Mouse (Mus musculus) liver, embryonic 16.5 days (tissue): ENCODE data around the gene Figla. TPM values are rescaled to one million over a fixed set of nuclear protein-coding genes. Genes with fewer than 3 reads are reported as not detected.
A peak's percentile ranks its signal among the peaks of the same experiment; 100 is the strongest.

ENCODE experiments used
- ATAC-seq: fragments of 200-750 bp; cut with Nextera tagmentation; 2 replicates; pipeline ENCODE4 v1.8.0; 2017; ENCODE audit warnings: low read depth, mild to moderate bottlenecking, moderate number of reproducible peaks, moderate library complexity
- H3K27ac ChIP-seq: fragments of 300-500 bp; sonication (generic); 2 replicates; pipeline ENCODE4 v1.5.1; 2014; ENCODE audit warnings: mild to moderate bottlenecking, low read length
- H3K27me3 ChIP-seq: fragments of 300-500 bp; sonication (generic); 2 replicates; pipeline ENCODE4 v1.6.1; 2014; ENCODE audit warnings: low read depth, low read length, mixed read lengths; ENCODE audit not compliant: control insufficient read depth, insufficient read depth
- H3K36me3 ChIP-seq: fragments of 300-500 bp; sonication (generic); 2 replicates; pipeline ENCODE4 v1.6.1; 2014; ENCODE audit warnings: mild to moderate bottlenecking; ENCODE audit not compliant: control insufficient read depth, insufficient read depth
- H3K4me1 ChIP-seq: fragments of 300-500 bp; sonication (generic); 2 replicates; pipeline ENCODE4 v1.6.1; 2014; ENCODE audit warnings: low read depth, low read length, mixed read lengths; ENCODE audit not compliant: control insufficient read depth
- H3K4me2 ChIP-seq: fragments of 300-500 bp; sonication (generic); 2 replicates; pipeline ENCODE4 v1.6.1; 2014; ENCODE audit warnings: low read depth, low read length, mixed read lengths
- H3K4me3 ChIP-seq: fragments of 300-500 bp; sonication (generic); 2 replicates; pipeline ENCODE4 v1.5.1; 2014; ENCODE audit warnings: low read depth, mild to moderate bottlenecking, low read length
- H3K9ac ChIP-seq: fragments of 300-500 bp; sonication (generic); 2 replicates; pipeline ENCODE4 v1.6.1; 2014; ENCODE audit warnings: low read depth, low read length
- H3K9me3 ChIP-seq: fragments of 300-500 bp; sonication (generic); replicated peaks from 2 replicates; pipeline ENCODE4 v1.6.1; 2016; ENCODE audit warnings: low read length; ENCODE audit not compliant: control insufficient read depth
- WGBS: fragments of 180-500 bp; shearing (Covaris S2); extraction: QIAGEN DNeasy Blood & Tissue Kit; methylation state at CpG from one replicate; pipeline ENCODE4 v1.1.7; 2014; ENCODE audit not compliant: insufficient replicate concordance; 5-methylcytosine and 5-hydroxymethylcytosine counted together
- polyA plus RNA-seq: library from polyadenylated mRNA; unstranded; fragments of >200 nt; fragmentation: Nextera tagmentation; extraction: Ambion mirVana; gene quantifications from 2 replicates; pipeline ENCODE4 v1.2.1, GENCODE M21; 2015

Gene Figla
- polyA plus RNA-seq, 1 experiment from 2014 or later = not detected

GRCm38 (mm10) chr6:86038901-86039300, 22.9 kb downstream of the Figla start:
- H3K4me3 ChIP-seq = no peak overlapping the region
- ATAC-seq = no peak
- 40% methylated on average over 2 of the region's 2 CpGs for WGBS
- no peaks in the 10 kb centered on the region for H3K4me1 ChIP-seq
- no peaks in the 10 kb centered on the region for H3K36me3 ChIP-seq
- H3K9me3 ChIP-seq = no peaks in the 10 kb centered on the region
- H3K4me2 ChIP-seq = no peak overlapping the region
- no peaks in the 10 kb centered on the region for H3K27me3 ChIP-seq
- no peak overlapping the region for H3K9ac ChIP-seq
- no peak overlapping the region for H3K27ac ChIP-seq

- no peak overlapping the region for H3K4me2 ChIP-seq
- H3K9me3 ChIP-seq = no peaks in the 10 kb centered on the region
- 81% methylated on average over 1 of the region's 1 CpGs for WGBS
- no peaks in the 10 kb centered on the region for H3K36me3 ChIP-seq
- no peak overlapping the region for H3K4me3 ChIP-seq
- no peaks in the 10 kb centered on the region for H3K4me1 ChIP-seq
- no peak overlapping the region for H3K27ac ChIP-seq
- no peak for ATAC-seq
- no peaks in the 10 kb centered on the region for H3K27me3 ChIP-seq
- no peak overlapping the region for H3K9ac ChIP-seq
Observed at GRCm38 (mm10) chr6:86040140-86040539, 24.2 kb downstream of the Figla start.

- H3K9me3 ChIP-seq = no peaks in the 10 kb centered on the region
- no peak overlapping the region for H3K4me3 ChIP-seq
- H3K4me1 ChIP-seq = no peaks in the 10 kb centered on the region; the same call in 1 of the 2 replicates
- no peak overlapping the region for H3K27ac ChIP-seq
- 88% methylated on average over 11 of the region's 11 CpGs for WGBS
- no peak overlapping the region for H3K9ac ChIP-seq
- no peak for ATAC-seq
- no peak overlapping the region for H3K4me2 ChIP-seq
- no peaks in the 10 kb centered on the region for H3K27me3 ChIP-seq
- no peaks in the 10 kb centered on the region for H3K36me3 ChIP-seq
Observed at GRCm38 (mm10) chr6:86047510-86047909, 31.5 kb downstream of the Figla start.

GRCm38 (mm10) chr6:86048509-86048908, 32.5 kb downstream of the Figla start:
- ATAC-seq = no peak
- H3K4me2 ChIP-seq = no peak overlapping the region
- WGBS = 71% methylated on average over 5 of the region's 5 CpGs
- H3K36me3 ChIP-seq = no peaks in the 10 kb centered on the region
- H3K27ac ChIP-seq = no peak overlapping the region
- H3K4me1 ChIP-seq = peaks cover 2% of the 10 kb centered on the region; the same call in 1 of the 2 replicates
- H3K27me3 ChIP-seq = no peaks in the 10 kb centered on the region
- H3K9me3 ChIP-seq = no peaks in the 10 kb centered on the region
- H3K9ac ChIP-seq = no peak overlapping the region
- no peak overlapping the region for H3K4me3 ChIP-seq

- no peak for ATAC-seq
- Histone ChIP-seq H3K4me2 (no peak overlapping the region), H3K27ac (no peak overlapping the region), H3K4me1 (peaks cover 5% of the 10 kb centered on the region; the same call in 1 of the 2 replicates), H3K9ac (no peak overlapping the region), H3K9me3 (no peaks in the 10 kb centered on the region), H3K27me3 (no peaks in the 10 kb centered on the region), H3K4me3 (no peak overlapping the region), H3K36me3 (no peaks in the 10 kb centered on the region)
- WGBS = 35% methylated on average over 6 of the region's 6 CpGs
Observed at GRCm38 (mm10) chr6:86050586-86051268, 34.8 kb downstream of the Figla start.

GRCm38 (mm10) chr6:86052032-86052459, 36.1 kb downstream of the Figla start:
- WGBS = 26% methylated on average over 7 of the region's 7 CpGs
- no peak for ATAC-seq

GRCm38 (mm10) chr6:86052556-86052955, 36.6 kb downstream of the Figla start:
- peaks cover 5% of the 10 kb centered on the region; the same call in 1 of the 2 replicates for H3K4me1 ChIP-seq
- no peak overlapping the region for H3K9ac ChIP-seq
- no peak overlapping the region for H3K4me2 ChIP-seq
- H3K9me3 ChIP-seq = no peaks in the 10 kb centered on the region
- H3K27me3 ChIP-seq = no peaks in the 10 kb centered on the region
- WGBS = 39% methylated on average over 4 of the region's 4 CpGs
- no peaks in the 10 kb centered on the region for H3K36me3 ChIP-seq
- no peak for ATAC-seq
- no peak overlapping the region for H3K4me3 ChIP-seq
- H3K27ac ChIP-seq = no peak overlapping the region

More at GRCm38 (mm10) chr6:86052032-86052459, 36.1 kb downstream of the Figla start:
- Histone ChIP-seq H3K4me3 (no peak overlapping the region), H3K27me3 (no peaks in the 10 kb centered on the region), H3K9ac (no peak overlapping the region), H3K4me2 (no peak overlapping the region), H3K36me3 (no peaks in the 10 kb centered on the region), H3K4me1 (peaks cover 5% of the 10 kb centered on the region; the same call in 1 of the 2 replicates), H3K27ac (no peak overlapping the region), H3K9me3 (no peaks in the 10 kb centered on the region)

GRCm38 (mm10) chr6:86053099-86053498, 37.1 kb downstream of the Figla start:
- H3K27ac ChIP-seq = no peak overlapping the region
- 52% methylated on average over 4 of the region's 4 CpGs for WGBS
- no peaks in the 10 kb centered on the region for H3K27me3 ChIP-seq
- no peak overlapping the region for H3K4me2 ChIP-seq
- H3K4me1 ChIP-seq = peaks cover 5% of the 10 kb centered on the region; the same call in 1 of the 2 replicates
- ATAC-seq = no peak
- no peaks in the 10 kb centered on the region for H3K36me3 ChIP-seq
- no peak overlapping the region for H3K4me3 ChIP-seq
- no peaks in the 10 kb centered on the region for H3K9me3 ChIP-seq
- no peak overlapping the region for H3K9ac ChIP-seq

GRCm38 (mm10) chr6:86053594-86053993, 37.6 kb downstream of the Figla start:
- Histone ChIP-seq H3K4me3 (no peak overlapping the region), H3K9me3 (no peaks in the 10 kb centered on the region), H3K27ac (no peak overlapping the region), H3K4me1 (peaks cover 5% of the 10 kb centered on the region; the same call in 1 of the 2 replicates), H3K4me2 (no peak overlapping the region), H3K9ac (no peak overlapping the region), H3K27me3 (no peaks in the 10 kb centered on the region), H3K36me3 (no peaks in the 10 kb centered on the region)
- peak; percentile 59 for ATAC-seq
- WGBS = 34% methylated on average over 5 of the region's 5 CpGs
